Mouse (Mus musculus) midbrain, embryonic 10.5 days (tissue): ENCODE measurements around the gene H2al1i. TPM values are rescaled to one million over a fixed set of nuclear protein-coding genes. Genes with fewer than 3 reads are reported as not detected.
"Not testable (repeated sequence)": the region's sequence is repeated elsewhere in the genome, so short reads cannot be mapped to it uniquely, and the experiment has no call there.

ENCODE experiments used
- DNase-seq: peaks from one replicate; pipeline ENCODE4 v3.0.0-alpha.2; 2017; ENCODE audit warnings: low spot score
- H3K27ac ChIP-seq: fragments of 300-500 bp; sonication (generic); replicated peaks from 2 replicates; pipeline ENCODE4 v1.5.1; 2016; ENCODE audit warnings: mild to moderate bottlenecking
- H3K27me3 ChIP-seq: fragments of 300-500 bp; sonication (generic); 2 replicates; pipeline ENCODE4 v1.6.1; 2016; ENCODE audit warnings: low read depth, mild to moderate bottlenecking; ENCODE audit not compliant: poor library complexity, severe bottlenecking
- H3K36me3 ChIP-seq: fragments of 300-500 bp; sonication (generic); 2 replicates; pipeline ENCODE4 v1.6.1; 2016; ENCODE audit warnings: mild to moderate bottlenecking, moderate library complexity
- H3K4me1 ChIP-seq: fragments of 300-500 bp; sonication (generic); 2 replicates; pipeline ENCODE4 v1.6.1; 2016
- H3K4me3 ChIP-seq: fragments of 300-500 bp; sonication (generic); 2 replicates; pipeline ENCODE4 v1.5.1; 2016; ENCODE audit warnings: mild to moderate bottlenecking, moderate library complexity
- H3K9me3 ChIP-seq: fragments of 300-500 bp; sonication (generic); replicated peaks from 2 replicates; pipeline ENCODE4 v1.6.1; 2016; ENCODE audit warnings: mild to moderate bottlenecking
- WGBS: fragments of 180-500 bp; shearing (Covaris S2); methylation state at CpG from one replicate; pipeline ENCODE4 v1.1.7; 2016; 5-methylcytosine and 5-hydroxymethylcytosine counted together
- polyA plus RNA-seq: library from polyadenylated mRNA; unstranded; fragments of >200 nt; fragmentation: Nextera tagmentation; extraction: Ambion mirVana; gene quantifications from 2 replicates; pipeline ENCODE4 v1.2.1, GENCODE M21; 2016

H2al1i gene
- polyA plus RNA-seq, result not detected in 2 replicates

GRCm38 (mm10) chrX:11324359-11324758, at the start of gene H2al1i:
Gene H2al1i (plus strand): TSS chrX:11324659.
- not testable (repeated sequence) for H3K27ac ChIP-seq, H3K9me3 ChIP-seq, H3K4me1 ChIP-seq, H3K36me3 ChIP-seq, H3K4me3 ChIP-seq, DNase-seq
- peaks cover 14% of the 10 kb centered on the region for H3K27me3 ChIP-seq
- 83% methylated on average over 2 of the region's 5 CpGs for WGBS

GRCm38 (mm10) chrX:11277083-11277482, 47.4 kb upstream of the H2al1i start:
- Histone ChIP-seq H3K27me3 (peaks cover 75% of the 10 kb centered on the region), H3K4me3 (no peak overlapping the region), H3K4me1 (no peaks in the 10 kb centered on the region), H3K27ac (no peak overlapping the region), H3K9me3 (no peaks in the 10 kb centered on the region), H3K36me3 (no peaks in the 10 kb centered on the region)
- WGBS, result 86% methylated on average over 6 of the region's 6 CpGs
- no peak for DNase-seq

DNA sequence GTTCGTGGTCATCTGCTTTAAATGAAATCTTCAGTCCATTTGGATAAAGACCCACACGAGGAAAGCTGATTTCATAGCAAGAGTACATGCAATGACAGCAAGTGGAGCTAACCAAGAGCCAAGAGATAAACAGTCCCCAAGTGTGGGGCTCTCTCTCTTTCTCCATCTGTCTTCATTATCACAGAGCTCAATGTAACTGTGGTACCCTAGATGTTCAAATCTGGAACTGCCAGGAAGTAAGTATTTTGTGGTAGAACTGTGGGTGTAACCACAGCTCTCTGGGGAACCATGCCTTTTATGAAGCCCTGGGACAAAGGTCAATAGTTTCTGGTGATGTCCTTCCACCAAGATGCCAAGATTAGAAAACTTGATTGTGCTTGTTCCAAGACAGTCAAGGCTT, 43.7 kb upstream of the H2al1i start:
- no peak overlapping the region for H3K27ac ChIP-seq
- DNase-seq, result no peak
- peaks cover 5% of the 10 kb centered on the region; the same call in 1 of the 2 replicates for H3K9me3 ChIP-seq
- H3K4me3 ChIP-seq, result no peak overlapping the region
- peaks cover 50% of the 10 kb centered on the region for H3K27me3 ChIP-seq
- H3K4me1 ChIP-seq, result no peaks in the 10 kb centered on the region
- H3K36me3 ChIP-seq, result no peaks in the 10 kb centered on the region
- 77% methylated on average over 2 of the region's 2 CpGs for WGBS

- DNase-seq, result no peak
- Histone ChIP-seq H3K4me3 (no peak overlapping the region), H3K27me3 (peaks cover 65% of the 10 kb centered on the region)
Measured at GRCm38 (mm10) chrX:11288306-11288882, 36.1 kb upstream of the H2al1i start.

DNA sequence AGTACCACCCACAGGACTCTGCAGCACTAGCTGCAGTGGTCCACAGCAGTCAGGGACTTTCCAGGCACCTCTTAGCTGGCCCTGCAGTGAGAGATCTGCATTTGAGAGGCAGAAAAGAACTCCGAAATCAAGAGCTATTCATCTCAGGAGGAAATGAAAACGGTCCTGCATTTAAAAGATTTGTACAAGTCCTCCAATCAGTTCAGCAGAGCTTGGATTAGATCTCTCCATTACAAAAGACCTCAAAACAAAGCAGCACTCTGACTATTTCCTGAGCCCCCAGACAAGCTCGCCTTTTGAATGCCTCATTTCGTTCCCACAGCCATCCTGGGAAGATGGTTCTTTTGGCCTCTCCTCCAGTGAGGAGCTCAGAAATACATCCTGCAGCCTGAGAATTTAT, 35.2 kb upstream of the H2al1i start:
- WGBS, result 52% methylated on average over 4 of the region's 4 CpGs
- H3K9me3 ChIP-seq, result no peaks in the 10 kb centered on the region
- no peaks in the 10 kb centered on the region for H3K4me1 ChIP-seq
- H3K4me3 ChIP-seq, result no peak overlapping the region
- no peak overlapping the region for H3K27ac ChIP-seq
- H3K27me3 ChIP-seq, result peaks cover 72% of the 10 kb centered on the region
- no peak for DNase-seq
- no peaks in the 10 kb centered on the region for H3K36me3 ChIP-seq

More at GRCm38 (mm10) chrX:11288306-11288882, 36.1 kb upstream of the H2al1i start:
- WGBS, result 87% methylated on average over 14 of the region's 14 CpGs
- no peaks in the 10 kb centered on the region for H3K9me3 ChIP-seq
- no peaks in the 10 kb centered on the region for H3K4me1 ChIP-seq
- no peaks in the 10 kb centered on the region for H3K36me3 ChIP-seq
- no peak overlapping the region for H3K27ac ChIP-seq

- no CpG with 5 or more reads among the region's 3 CpGs for WGBS
- DNase-seq, H3K27ac ChIP-seq, H3K36me3 ChIP-seq, H3K4me3 ChIP-seq, H3K4me1 ChIP-seq, H3K9me3 ChIP-seq: not testable (repeated sequence)
- peaks cover 24% of the 10 kb centered on the region for H3K27me3 ChIP-seq
Measured at GRCm38 (mm10) chrX:11298957-11299356, 25.5 kb upstream of the H2al1i start, which contains the start of gene H2al1a. Gene H2al1a (plus strand): TSS chrX:11299257.

DNA sequence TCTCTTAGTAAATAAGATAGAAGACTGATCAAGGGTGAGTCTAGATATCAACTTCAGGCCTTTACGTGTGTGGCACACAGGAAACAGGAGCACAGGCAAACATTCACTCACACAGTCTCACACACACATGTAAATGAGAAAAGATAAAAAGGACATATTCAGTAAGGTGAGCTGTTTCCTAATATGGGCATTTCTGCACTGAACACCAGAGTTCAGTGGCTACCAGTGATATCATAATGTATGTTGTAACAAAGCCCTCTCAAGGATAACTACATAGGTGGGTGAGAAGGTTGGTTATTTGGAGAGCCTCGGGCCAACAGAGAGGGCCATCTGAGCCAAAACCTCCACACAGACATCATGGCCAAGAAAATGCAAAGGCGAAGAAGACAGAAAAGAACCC, 22.3 kb upstream of the H2al1i start, which contains the start of gene H2al1b:
Gene H2al1b, plus strand, starts transcription at position 301 of the 400 bp plus-strand sequence.
- H3K27ac ChIP-seq, H3K36me3 ChIP-seq, DNase-seq, H3K27me3 ChIP-seq, H3K4me3 ChIP-seq, H3K4me1 ChIP-seq, H3K9me3 ChIP-seq: not testable (repeated sequence)
- WGBS, result 90% methylated on average over 1 of the region's 3 CpGs

DNA sequence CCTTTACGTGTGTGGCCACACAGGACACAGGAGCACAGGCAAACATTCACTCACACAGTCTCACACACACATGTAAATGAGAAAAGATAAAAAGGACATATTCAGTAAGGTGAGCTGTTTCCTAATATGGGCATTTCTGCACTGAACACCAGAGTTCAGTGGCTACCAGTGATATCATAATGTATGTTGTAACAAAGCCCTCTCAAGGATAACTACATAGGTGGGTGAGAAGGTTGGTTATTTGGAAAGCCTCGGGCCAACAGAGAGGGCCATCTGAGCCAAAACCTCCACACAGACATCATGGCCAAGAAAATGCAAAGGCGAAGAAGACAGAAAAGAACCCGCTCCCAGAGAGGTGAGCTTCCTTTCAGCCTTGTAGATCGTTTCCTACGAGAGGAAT, 19.1 kb upstream of the H2al1i start, which contains the start of gene H2al1c:
Gene H2al1c, plus strand, starts transcription at position 301 of the 400 bp plus-strand sequence.
- WGBS, result 87% methylated on average over 3 of the region's 6 CpGs
- not testable (repeated sequence) for H3K27ac ChIP-seq, DNase-seq, H3K4me3 ChIP-seq, H3K4me1 ChIP-seq, H3K27me3 ChIP-seq, H3K9me3 ChIP-seq, H3K36me3 ChIP-seq

DNA sequence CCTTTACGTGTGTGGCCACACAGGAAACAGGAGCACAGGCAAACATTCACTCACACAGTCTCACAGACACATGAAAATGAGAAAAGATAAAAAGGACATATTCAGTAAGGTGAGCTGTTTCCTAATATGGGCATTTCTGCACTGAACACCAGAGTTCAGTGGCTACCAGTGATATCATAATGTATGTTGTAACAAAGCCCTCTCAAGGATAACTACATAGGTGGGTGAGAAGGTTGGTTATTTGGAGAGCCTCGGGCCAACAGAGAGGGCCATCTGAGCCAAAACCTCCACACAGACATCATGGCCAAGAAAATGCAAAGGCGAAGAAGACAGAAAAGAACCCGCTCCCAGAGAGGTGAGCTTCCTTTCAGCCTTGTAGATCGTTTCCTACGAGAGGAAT, 15.9 kb upstream of the H2al1i start, which contains the start of gene H2al1d:
Gene H2al1d, plus strand, starts transcription at position 301 of the 400 bp plus-strand sequence.
- H3K27me3 ChIP-seq, H3K27ac ChIP-seq, H3K4me3 ChIP-seq, H3K36me3 ChIP-seq, H3K9me3 ChIP-seq, DNase-seq, H3K4me1 ChIP-seq: not testable (repeated sequence)
- no CpG with 5 or more reads among the region's 6 CpGs for WGBS

DNA sequence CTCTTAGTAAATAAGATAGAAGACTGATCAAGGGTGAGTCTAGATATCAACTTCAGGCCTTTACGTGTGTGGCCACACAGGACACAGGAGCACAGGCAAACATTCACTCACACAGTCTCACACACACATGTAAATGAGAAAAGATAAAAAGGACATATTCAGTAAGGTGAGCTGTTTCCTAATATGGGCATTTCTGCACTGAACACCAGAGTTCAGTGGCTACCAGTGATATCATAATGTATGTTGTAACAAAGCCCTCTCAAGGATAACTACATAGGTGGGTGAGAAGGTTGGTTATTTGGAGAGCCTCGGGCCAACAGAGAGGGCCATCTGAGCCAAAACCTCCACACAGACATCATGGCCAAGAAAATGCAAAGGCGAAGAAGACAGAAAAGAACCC, 12.8 kb upstream of the H2al1i start, which contains the start of gene H2al1e:
Gene H2al1e, plus strand, starts transcription at position 301 of the 400 bp plus-strand sequence.
- not testable (repeated sequence) for H3K9me3 ChIP-seq, H3K27me3 ChIP-seq, H3K4me1 ChIP-seq, H3K27ac ChIP-seq, H3K4me3 ChIP-seq, H3K36me3 ChIP-seq, DNase-seq
- WGBS, result no CpG with 5 or more reads among the region's 3 CpGs

- WGBS, result no CpG with 5 or more reads among the region's 6 CpGs
- not testable (repeated sequence) for H3K4me1 ChIP-seq
Measured at GRCm38 (mm10) chrX:11314858-11315257, 9.6 kb upstream of the H2al1i start, which contains the start of gene H2al1f. Gene H2al1f (plus strand): TSS chrX:11315158.

DNA sequence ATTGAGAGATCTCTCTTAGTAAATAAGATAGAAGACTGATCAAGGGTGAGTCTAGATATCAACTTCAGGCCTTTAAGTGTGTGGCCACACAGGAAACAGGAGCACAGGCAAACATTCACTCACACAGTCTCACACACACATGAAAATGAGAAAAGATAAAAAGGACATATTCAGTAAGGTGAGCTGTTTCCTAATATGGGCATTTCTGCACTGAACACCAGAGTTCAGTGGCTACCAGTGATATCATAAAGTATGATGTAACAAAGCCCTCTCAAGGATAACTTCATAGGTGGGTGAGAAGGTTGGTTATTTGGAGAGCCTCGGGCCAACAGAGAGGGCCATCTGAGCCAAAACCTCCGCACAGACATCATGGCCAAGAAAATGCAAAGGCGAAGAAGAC, 6.5 kb upstream of the H2al1i start, which contains the start of gene H2al1g:
Gene H2al1g, plus strand, starts transcription at position 301 of the 400 bp plus-strand sequence.
- H3K27ac ChIP-seq, H3K27me3 ChIP-seq, DNase-seq, H3K4me3 ChIP-seq, H3K4me1 ChIP-seq, H3K9me3 ChIP-seq, H3K36me3 ChIP-seq: not testable (repeated sequence)
- no CpG with 5 or more reads among the region's 3 CpGs for WGBS

More at GRCm38 (mm10) chrX:11314858-11315257, 9.6 kb upstream of the H2al1i start, which contains the start of gene H2al1f:
- DNase-seq, H3K36me3 ChIP-seq, H3K4me3 ChIP-seq, H3K9me3 ChIP-seq, H3K27me3 ChIP-seq, H3K27ac ChIP-seq: not testable (repeated sequence)

DNA sequence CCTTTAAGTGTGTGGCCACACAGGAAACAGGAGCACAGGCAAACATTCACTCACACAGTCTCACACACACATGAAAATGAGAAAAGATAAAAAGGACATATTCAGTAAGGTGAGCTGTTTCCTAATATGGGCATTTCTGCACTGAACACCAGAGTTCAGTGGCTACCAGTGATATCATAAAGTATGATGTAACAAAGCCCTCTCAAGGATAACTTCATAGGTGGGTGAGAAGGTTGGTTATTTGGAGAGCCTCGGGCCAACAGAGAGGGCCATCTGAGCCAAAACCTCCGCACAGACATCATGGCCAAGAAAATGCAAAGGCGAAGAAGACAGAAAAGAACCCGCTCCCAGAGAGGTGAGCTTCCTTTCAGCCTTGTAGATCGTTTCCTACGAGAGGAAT, 3.3 kb upstream of the H2al1i start, which contains the start of gene H2al1h:
Gene H2al1h, plus strand, starts transcription at position 301 of the 400 bp plus-strand sequence.
- WGBS, result no CpG with 5 or more reads among the region's 6 CpGs
- not testable (repeated sequence) for DNase-seq, H3K36me3 ChIP-seq

More for the DNA sequence above, 3.3 kb upstream of the H2al1i start, which contains the start of gene H2al1h:
- H3K4me3 ChIP-seq, H3K27ac ChIP-seq, H3K4me1 ChIP-seq, H3K9me3 ChIP-seq, H3K27me3 ChIP-seq: not testable (repeated sequence)
